Mouse (Mus musculus) lung, postnatal 0 days (tissue): ENCODE data around the gene Mllt11. TPM values are rescaled to one million over a fixed set of nuclear protein-coding genes. Genes with fewer than 3 reads are reported as not detected.

ENCODE experiments used
- ATAC-seq: fragments of 200-750 bp; cut with Nextera tagmentation; 2 replicates; pipeline ENCODE4 v1.8.0; 2017; ENCODE audit warnings: moderate library complexity
- DNase-seq: peaks from one replicate; pipeline ENCODE4 v3.0.0-alpha.2; 2016; ENCODE audit warnings: low spot score
- H3K27ac ChIP-seq: fragments of 300-500 bp; sonication (generic); 2 replicates; pipeline ENCODE4 v1.5.1; 2014; ENCODE audit warnings: antibody characterized with exemption, mild to moderate bottlenecking, low read length, mixed read lengths
- H3K27me3 ChIP-seq: fragments of 300-500 bp; sonication (generic); replicated peaks from 2 replicates; pipeline ENCODE4 v1.6.1; 2014; ENCODE audit warnings: low read length, mixed read lengths; ENCODE audit not compliant: insufficient read depth
- H3K36me3 ChIP-seq: fragments of 300-500 bp; sonication (generic); 2 replicates; pipeline ENCODE4 v1.6.1; 2014; ENCODE audit warnings: low read length, mixed read lengths; ENCODE audit not compliant: insufficient read depth
- H3K4me1 ChIP-seq: fragments of 300-500 bp; sonication (generic); 2 replicates; pipeline ENCODE4 v1.6.1; 2014; ENCODE audit warnings: antibody characterized with exemption, low read depth, low read length, mixed read lengths; ENCODE audit not compliant: insufficient read depth
- H3K4me2 ChIP-seq: fragments of 300-500 bp; sonication (generic); replicated peaks from 2 replicates; pipeline ENCODE4 v1.6.1; 2014; ENCODE audit warnings: low read depth, mild to moderate bottlenecking, low read length, moderate library complexity, mixed read lengths
- H3K4me3 ChIP-seq: fragments of 300-500 bp; sonication (generic); 2 replicates; pipeline ENCODE4 v1.5.1; 2014; ENCODE audit warnings: low read depth, low read length
- H3K9ac ChIP-seq: fragments of 300-500 bp; sonication (generic); replicated peaks from 2 replicates; pipeline ENCODE4 v1.6.1; 2014; ENCODE audit warnings: low read depth, mild to moderate bottlenecking
- H3K9me3 ChIP-seq: fragments of 300-500 bp; sonication (generic); 2 replicates; pipeline ENCODE4 v1.6.1; 2016; ENCODE audit warnings: low read length, mixed read lengths
- CTCF ChIP-seq: IDR thresholded peaks from 2 replicates; pipeline ENCODE4 v1.5.1; 2016; ENCODE audit warnings: antibody characterized with exemption, mild to moderate bottlenecking
- EP300 ChIP-seq: IDR thresholded peaks from 2 replicates; pipeline ENCODE4 v1.6.1; 2016; ENCODE audit warnings: antibody characterized with exemption, mild to moderate bottlenecking, control low read depth
- WGBS: fragments of 180-500 bp; shearing (Covaris S2); extraction: QIAGEN DNeasy Blood & Tissue Kit; methylation state at CpG from one replicate; pipeline ENCODE4 v1.1.7; 2014; 5-methylcytosine and 5-hydroxymethylcytosine counted together
- polyA plus RNA-seq: library from polyadenylated mRNA; unstranded; fragments of >200 nt; fragmentation: Nextera tagmentation; extraction: Ambion mirVana; gene quantifications from 2 replicates; pipeline ENCODE4 v1.2.1, GENCODE M21; 2015

The Mllt11 gene
- polyA plus RNA-seq, 1 experiment from 2014 or later: 5.9 TPM

GRCm38 (mm10) chr3:95224295-95224694, 7.7 kb downstream of the Mllt11 start:
- Histone ChIP-seq H3K4me3 (no peak overlapping the region), H3K27me3 (no peaks in the 10 kb centered on the region), H3K9ac (no peak overlapping the region), H3K4me2 (no peak overlapping the region), H3K36me3 (0 out of 2 replicates have a peak, but pooled peaks cover 4% of the 10 kb centered on the region), H3K9me3 (no peaks in the 10 kb centered on the region), H3K27ac (no peak overlapping the region), H3K4me1 (no peaks in the 10 kb centered on the region; the same call in 1 of the 2 replicates)
- DNase-seq (peak; percentile 64), ATAC-seq (no peak)
- WGBS: 33% methylated on average over 6 of the region's 6 CpGs
- TF ChIP-seq EP300: no peak
- peak; percentile 12; the same call in 1 of the 2 replicates for TF ChIP-seq CTCF

- no peak for TF ChIP-seq CTCF
- no peak for TF ChIP-seq EP300
- Histone ChIP-seq H3K27ac (no peak overlapping the region), H3K9ac (no peak overlapping the region), H3K9me3 (no peaks in the 10 kb centered on the region), H3K36me3 (0 out of 2 replicates have a peak, but pooled peaks cover 4% of the 10 kb centered on the region), H3K27me3 (no peaks in the 10 kb centered on the region), H3K4me1 (peaks cover 5% of the 10 kb centered on the region; the same call in 1 of the 2 replicates), H3K4me2 (no peak overlapping the region), H3K4me3 (no peak overlapping the region)
- ATAC-seq (no peak), DNase-seq (no peak)
- 93% methylated on average over 2 of the region's 2 CpGs for WGBS
Measured at GRCm38 (mm10) chr3:95223041-95223440, 8.9 kb downstream of the Mllt11 start.

GRCm38 (mm10) chr3:95218466-95219137, 13.4 kb downstream of the Mllt11 start:
- Histone ChIP-seq H3K9ac (no peak overlapping the region), H3K27me3 (no peaks in the 10 kb centered on the region), H3K27ac (no peak overlapping the region; the same call in 1 of the 2 replicates), H3K36me3 (0 out of 2 replicates have a peak, but pooled peaks cover 4% of the 10 kb centered on the region), H3K9me3 (no peaks in the 10 kb centered on the region), H3K4me3 (peak overlapping the region; percentile 85; the same call in 1 of the 2 replicates), H3K4me1 (peaks cover 14% of the 10 kb centered on the region; the same call in 1 of the 2 replicates), H3K4me2 (peak overlapping the region; percentile 59)
- ATAC-seq (no peak), DNase-seq (no peak)
- WGBS: 74% methylated on average over 6 of the region's 6 CpGs
- TF ChIP-seq EP300 (no peak), CTCF (no peak)

GRCm38 (mm10) chr3:95217255-95218134, 14.5 kb downstream of the Mllt11 start, which contains the start of gene Gabpb2:
Gene Gabpb2, minus strand, starts transcription at chr3:95217916.
- 0 out of 2 replicates have a peak, but pooled peaks cover 4% of the 10 kb centered on the region for H3K36me3 ChIP-seq
- peak; percentile 94 for ATAC-seq
- H3K4me1 ChIP-seq: peaks cover 14% of the 10 kb centered on the region; the same call in 1 of the 2 replicates
- peak; percentile 97 for DNase-seq
- H3K27me3 ChIP-seq: no peaks in the 10 kb centered on the region
- whole genome bisulfite sequencing: 2% methylated on average over 56 of the region's 56 CpGs
- TF ChIP-seq CTCF (peak; percentile 92), EP300 (peak; percentile 51; the same call in 1 of the 2 replicates)
- H3K27ac ChIP-seq: peak within 1 kb of the TSS; percentile 99
- peak within 1 kb of the TSS; percentile 78 for H3K9ac ChIP-seq
- H3K4me2 ChIP-seq: peak within 1 kb of the TSS; percentile 59
- H3K4me3 ChIP-seq: peak within 1 kb of the TSS; percentile 85
- H3K9me3 ChIP-seq: no peaks in the 10 kb centered on the region

GRCm38 (mm10) chr3:95216655-95217254, 15.2 kb downstream of the Mllt11 start:
- peaks cover 14% of the 10 kb centered on the region; the same call in 1 of the 2 replicates for H3K4me1 ChIP-seq
- peak overlapping the region; percentile 78; the same call in 1 of the 2 replicates for H3K9ac ChIP-seq
- no peak for DNase-seq
- peak; percentile 42 for ATAC-seq
- H3K4me2 ChIP-seq: peak overlapping the region; percentile 59
- no peaks in the 10 kb centered on the region for H3K27me3 ChIP-seq
- peak overlapping the region; percentile 99 for H3K27ac ChIP-seq
- TF ChIP-seq CTCF (no peak), EP300 (no peak)
- 8% methylated on average over 4 of the region's 4 CpGs for whole genome bisulfite sequencing
- H3K9me3 ChIP-seq: no peaks in the 10 kb centered on the region
- H3K4me3 ChIP-seq: peak overlapping the region; percentile 85
- 0 out of 2 replicates have a peak, but pooled peaks cover 4% of the 10 kb centered on the region for H3K36me3 ChIP-seq
